Mouse (Mus musculus) hindbrain, embryonic 11.5 days (tissue): Measurements from ENCODE around the gene Cyb561d2. TPM values are rescaled to one million over a fixed set of nuclear protein-coding genes. Genes with fewer than 3 reads are reported as not detected.
A peak's percentile ranks its signal among the peaks of the same experiment; 100 is the strongest.

Experiments
- ATAC-seq: fragments of 200-750 bp; cut with Nextera tagmentation; 2 replicates; pipeline ENCODE4 v1.8.0; 2017; ENCODE audit warnings: mild to moderate bottlenecking, moderate TSS enrichment, moderate library complexity; ENCODE audit not compliant: low FRiP score
- DNase-seq: peaks from one replicate; pipeline ENCODE4 v3.0.0-alpha.2; 2015; ENCODE audit warnings: low spot score
- H3K27ac ChIP-seq: fragments of 300-500 bp; sonication (generic); 2 replicates; pipeline ENCODE4 v1.5.1; 2014; ENCODE audit warnings: mild to moderate bottlenecking, low read depth, low read length
- H3K27me3 ChIP-seq: fragments of 300-500 bp; sonication (generic); 2 replicates; pipeline ENCODE4 v1.6.1; 2014; ENCODE audit warnings: mild to moderate bottlenecking, low read length, moderate library complexity, mixed read lengths; ENCODE audit not compliant: control insufficient read depth, insufficient read depth
- H3K36me3 ChIP-seq: fragments of 300-500 bp; sonication (generic); 2 replicates; pipeline ENCODE4 v1.6.1; 2014; ENCODE audit warnings: mild to moderate bottlenecking, low read length, moderate library complexity, mixed read lengths; ENCODE audit not compliant: control insufficient read depth, insufficient read depth
- H3K4me1 ChIP-seq: fragments of 300-500 bp; sonication (generic); replicated peaks from 2 replicates; pipeline ENCODE4 v1.6.1; 2014; ENCODE audit warnings: low read length, mixed read lengths; ENCODE audit not compliant: control insufficient read depth, insufficient read depth
- H3K4me2 ChIP-seq: fragments of 300-500 bp; sonication (generic); replicated peaks from 2 replicates; pipeline ENCODE4 v1.6.1; 2014; ENCODE audit warnings: mild to moderate bottlenecking, low read depth, low read length
- H3K4me3 ChIP-seq: fragments of 300-500 bp; sonication (generic); 2 replicates; pipeline ENCODE4 v1.5.1; 2014; ENCODE audit warnings: low read depth, low read length
- H3K9ac ChIP-seq: fragments of 300-500 bp; sonication (generic); 2 replicates; pipeline ENCODE4 v1.6.1; 2014; ENCODE audit warnings: low read depth, low read length
- H3K9me3 ChIP-seq: fragments of 300-500 bp; sonication (generic); 2 replicates; pipeline ENCODE4 v1.6.1; 2016; ENCODE audit warnings: low read length; ENCODE audit not compliant: control insufficient read depth
- WGBS: fragments of 180-500 bp; shearing (Covaris S2); extraction: QIAGEN DNeasy Blood & Tissue Kit; methylation state at CpG from one replicate; pipeline ENCODE4 v1.1.7; 2014; 5-methylcytosine and 5-hydroxymethylcytosine counted together
- polyA plus RNA-seq: library from polyadenylated mRNA; unstranded; fragments of >200 nt; fragmentation: Nextera tagmentation; extraction: Ambion mirVana; gene quantifications from 2 replicates; pipeline ENCODE4 v1.2.1, GENCODE M21; 2014

Gene Cyb561d2
- polyA plus RNA-seq, 1 experiment from 2014 or later = 19.6 TPM

GRCm38 (mm10) chr9:107526198-107527026 lies 15.6 kb downstream of the Cyb561d2 start:
- Histone ChIP-seq H3K27me3 (peaks cover 19% of the 10 kb centered on the region), H3K4me1 (peaks cover 5% of the 10 kb centered on the region), H3K36me3 (no peaks in the 10 kb centered on the region), H3K9me3 (no peaks in the 10 kb centered on the region), H3K9ac (no peak overlapping the region), H3K27ac (no peak overlapping the region), H3K4me3 (peak overlapping the region; percentile 23), H3K4me2 (peak overlapping the region; percentile 34)
- WGBS = 5% methylated on average over 44 of the region's 44 CpGs
- ATAC-seq (peak; percentile 73), DNase-seq (peak; percentile 78)

- H3K27ac ChIP-seq = no peak overlapping the region
These were observed 19.6 kb downstream of the Cyb561d2 start for GRCm38 (mm10) chr9:107522400-107522711.

GRCm38 (mm10) chr9:107521711-107522399 lies 20.1 kb downstream of the Cyb561d2 start:
- H3K36me3 ChIP-seq = no peaks in the 10 kb centered on the region
- peak overlapping the region; percentile 7; the same call in 1 of the 2 replicates for H3K4me2 ChIP-seq
- ATAC-seq (peak; percentile 52; the same call in 1 of the 2 replicates), DNase-seq (no peak)
- peaks cover 12% of the 10 kb centered on the region for H3K27me3 ChIP-seq
- WGBS = 25% methylated on average over 25 of the region's 25 CpGs
- H3K4me1 ChIP-seq = peaks cover 8% of the 10 kb centered on the region
- peak overlapping the region; percentile 12; the same call in 1 of the 2 replicates for H3K9ac ChIP-seq
- no peak overlapping the region for H3K4me3 ChIP-seq
- H3K9me3 ChIP-seq = no peaks in the 10 kb centered on the region
- H3K27ac ChIP-seq = no peak overlapping the region

More at GRCm38 (mm10) chr9:107522400-107522711, 19.6 kb downstream of the Cyb561d2 start:
- peaks cover 14% of the 10 kb centered on the region for H3K27me3 ChIP-seq
- H3K36me3 ChIP-seq = no peaks in the 10 kb centered on the region
- no peaks in the 10 kb centered on the region for H3K9me3 ChIP-seq
- no peak overlapping the region for H3K4me3 ChIP-seq
- no peak for DNase-seq
- peak overlapping the region; percentile 7 for H3K4me2 ChIP-seq
- peak overlapping the region; percentile 12; the same call in 1 of the 2 replicates for H3K9ac ChIP-seq
- peaks cover 8% of the 10 kb centered on the region for H3K4me1 ChIP-seq
- peak; percentile 28; the same call in 1 of the 2 replicates for ATAC-seq
- 38% methylated on average over 2 of the region's 2 CpGs for WGBS

GRCm38 (mm10) chr9:107521190-107521589 lies 20.8 kb downstream of the Cyb561d2 start:
- H3K36me3 ChIP-seq = no peaks in the 10 kb centered on the region
- H3K27ac ChIP-seq = no peak overlapping the region
- ATAC-seq (no peak), DNase-seq (no peak)
- WGBS = 65% methylated on average over 5 of the region's 5 CpGs
- H3K4me2 ChIP-seq = no peak overlapping the region
- no peak overlapping the region for H3K4me3 ChIP-seq
- no peaks in the 10 kb centered on the region for H3K9me3 ChIP-seq
- peaks cover 7% of the 10 kb centered on the region; the same call in 1 of the 2 replicates for H3K27me3 ChIP-seq
- peaks cover 8% of the 10 kb centered on the region for H3K4me1 ChIP-seq
- no peak overlapping the region for H3K9ac ChIP-seq

DNA sequence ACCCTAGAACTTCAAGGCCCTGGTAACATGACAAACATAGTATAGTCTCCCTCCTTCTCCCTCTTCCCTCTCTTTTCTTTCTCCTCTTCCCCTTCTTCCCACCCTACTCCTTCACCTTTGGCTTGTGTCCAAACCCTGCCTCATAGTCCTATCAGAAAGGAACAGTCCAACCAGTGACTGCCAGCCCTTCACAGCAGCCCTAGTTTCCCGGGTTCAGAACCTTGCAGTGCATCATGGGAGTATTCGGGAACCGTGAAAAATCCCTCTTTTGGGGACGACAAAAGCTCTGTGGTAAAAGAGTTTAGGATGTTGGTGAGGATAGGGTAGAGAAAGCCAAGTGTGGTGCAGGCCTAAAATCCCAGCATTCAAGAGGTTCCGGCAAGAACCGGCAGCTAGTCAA lies 21.7 kb downstream of the Cyb561d2 start:
- Histone ChIP-seq H3K9ac (no peak overlapping the region), H3K4me1 (peaks cover 8% of the 10 kb centered on the region), H3K4me2 (no peak overlapping the region), H3K27ac (no peak overlapping the region), H3K36me3 (no peaks in the 10 kb centered on the region), H3K27me3 (0 out of 2 replicates have a peak, but pooled peaks cover 3% of the 10 kb centered on the region), H3K9me3 (no peaks in the 10 kb centered on the region), H3K4me3 (no peak overlapping the region)
- no peak for ATAC-seq
- DNase-seq = no peak
- 57% methylated on average over 6 of the region's 6 CpGs for WGBS

GRCm38 (mm10) chr9:107514303-107514955 lies 27.6 kb downstream of the Cyb561d2 start:
- Histone ChIP-seq H3K4me3 (no peak overlapping the region), H3K36me3 (no peaks in the 10 kb centered on the region), H3K9ac (no peak overlapping the region), H3K9me3 (no peaks in the 10 kb centered on the region), H3K4me1 (0 out of 2 replicates have a peak, but pooled peaks cover 2% of the 10 kb centered on the region), H3K4me2 (no peak overlapping the region; the same call in 1 of the 2 replicates), H3K27me3 (no peaks in the 10 kb centered on the region), H3K27ac (no peak overlapping the region)
- ATAC-seq (peak; percentile 18; the same call in 1 of the 2 replicates), DNase-seq (peak; percentile 94)
- WGBS = 27% methylated on average over 14 of the region's 14 CpGs

- ATAC-seq (peak; percentile 18; the same call in 1 of the 2 replicates), DNase-seq (no peak)
- Histone ChIP-seq H3K27me3 (no peaks in the 10 kb centered on the region), H3K36me3 (no peaks in the 10 kb centered on the region), H3K27ac (peak overlapping the region; percentile 74), H3K9me3 (no peaks in the 10 kb centered on the region), H3K4me1 (0 out of 2 replicates have a peak, but pooled peaks cover 2% of the 10 kb centered on the region), H3K4me2 (no peak overlapping the region), H3K9ac (no peak overlapping the region), H3K4me3 (no peak overlapping the region)
- 57% methylated on average over 16 of the region's 16 CpGs for WGBS
These were observed 29.7 kb downstream of the Cyb561d2 start for GRCm38 (mm10) chr9:107512326-107512725.

- Histone ChIP-seq H3K27ac (peak overlapping the region; percentile 74), H3K9ac (no peak overlapping the region)
- DNase-seq = no peak
These were observed 30.6 kb downstream of the Cyb561d2 start for GRCm38 (mm10) chr9:107511436-107511835.

More at GRCm38 (mm10) chr9:107511436-107511835, 30.6 kb downstream of the Cyb561d2 start:
- WGBS = 62% methylated on average over 8 of the region's 8 CpGs
- Histone ChIP-seq H3K9me3 (no peaks in the 10 kb centered on the region), H3K4me3 (no peak overlapping the region), H3K4me1 (0 out of 2 replicates have a peak, but pooled peaks cover 2% of the 10 kb centered on the region), H3K27me3 (no peaks in the 10 kb centered on the region), H3K36me3 (no peaks in the 10 kb centered on the region), H3K4me2 (no peak overlapping the region)
- ATAC-seq = no peak
